Mouse (Mus musculus): ENCODE measurements around the gene Bsg. TPM values are rescaled to one million over a fixed set of nuclear protein-coding genes. Genes with fewer than 3 reads are reported as not detected.

Bsg gene
- total and polyA plus RNA-seq, 2 experiments = 523 to 652 TPM

GRCm38 (mm10) chr10:79707162-79707561, 2.9 kb downstream of the Bsg start:
- Histone ChIP-seq H3K4me3 (ENCODE audit: insufficient read depth, low read depth, low read length) (no peak overlapping the region), H3K27ac (replicated peaks; ENCODE audit: insufficient read depth, low read depth, low read length) (peak overlapping the region; percentile 13), H3K4me1 (ENCODE audit: control insufficient read depth, insufficient read depth, low read length) (peaks cover 26% of the 10 kb centered on the region), H3K36me3 (ENCODE audit: control insufficient read depth, insufficient read depth, low read length) (peaks cover 3% of the 10 kb centered on the region; the same call in 1 of the 2 replicates), H3K9ac (ENCODE audit: low read depth, low read length) (peak overlapping the region; percentile 31; the same call in 1 of the 2 replicates), H3K27me3 (ENCODE audit: control insufficient read depth, insufficient read depth, low read length) (no peaks in the 10 kb centered on the region), H3K79me2 (ENCODE audit: control insufficient read depth, insufficient read depth, low read length) (peaks cover 31% of the 10 kb centered on the region)
- 32% methylated on average over 1 of the region's 1 CpGs for whole genome bisulfite sequencing
- peak; percentile 30 for DNase-seq (ENCODE audit: extremely low read depth, low read depth, low spot score)
- TF ChIP-seq POLR2A (IDR thresholded peaks at IDR 0.05; ENCODE audit: extremely low read depth, insufficient read depth, low read length) (no peak), CTCF (IDR thresholded peaks at IDR 0.05; ENCODE audit: low read depth, low read length) (no peak)

GRCm38 (mm10) chr10:79707759-79708158, 3.5 kb downstream of the Bsg start:
- no peak overlapping the region for H3K27ac ChIP-seq (replicated peaks; ENCODE audit: insufficient read depth, low read depth, low read length)

GRCm38 (mm10) chr10:79708668-79709067, 4.4 kb downstream of the Bsg start:
- peaks cover 26% of the 10 kb centered on the region for H3K4me1 ChIP-seq (ENCODE audit: control insufficient read depth, insufficient read depth, low read length)
- WGBS = 88% methylated on average over 21 of the region's 21 CpGs
- no peak for DNase-seq (ENCODE audit: extremely low read depth, low read depth, low spot score)
- H3K27ac ChIP-seq (replicated peaks; ENCODE audit: insufficient read depth, low read depth, low read length) = no peak overlapping the region
- H3K36me3 ChIP-seq (ENCODE audit: control insufficient read depth, insufficient read depth, low read length) = peaks cover 3% of the 10 kb centered on the region; the same call in 1 of the 2 replicates
- H3K27me3 ChIP-seq (ENCODE audit: control insufficient read depth, insufficient read depth, low read length) = no peaks in the 10 kb centered on the region
- H3K9ac ChIP-seq (ENCODE audit: low read depth, low read length) = no peak overlapping the region
- no peak overlapping the region for H3K4me3 ChIP-seq (ENCODE audit: insufficient read depth, low read depth, low read length)
- TF ChIP-seq POLR2A (IDR thresholded peaks at IDR 0.05; ENCODE audit: extremely low read depth, insufficient read depth, low read length) = no peak
- TF ChIP-seq CTCF (IDR thresholded peaks at IDR 0.05; ENCODE audit: low read depth, low read length) = no peak
- peaks cover 31% of the 10 kb centered on the region for H3K79me2 ChIP-seq (ENCODE audit: control insufficient read depth, insufficient read depth, low read length)

More at GRCm38 (mm10) chr10:79707759-79708158, 3.5 kb downstream of the Bsg start:
- DNase-seq (ENCODE audit: extremely low read depth, low read depth, low spot score) = no peak
- Histone ChIP-seq H3K4me1 (ENCODE audit: control insufficient read depth, insufficient read depth, low read length) (peaks cover 26% of the 10 kb centered on the region), H3K4me3 (ENCODE audit: insufficient read depth, low read depth, low read length) (no peak overlapping the region), H3K36me3 (ENCODE audit: control insufficient read depth, insufficient read depth, low read length) (peaks cover 3% of the 10 kb centered on the region; the same call in 1 of the 2 replicates), H3K79me2 (ENCODE audit: control insufficient read depth, insufficient read depth, low read length) (peaks cover 31% of the 10 kb centered on the region), H3K9ac (ENCODE audit: low read depth, low read length) (no peak overlapping the region), H3K27me3 (ENCODE audit: control insufficient read depth, insufficient read depth, low read length) (no peaks in the 10 kb centered on the region)
- TF ChIP-seq POLR2A (IDR thresholded peaks at IDR 0.05; ENCODE audit: extremely low read depth, insufficient read depth, low read length) (no peak), CTCF (IDR thresholded peaks at IDR 0.05; ENCODE audit: low read depth, low read length) (no peak)
- whole genome bisulfite sequencing = 36% methylated on average over 4 of the region's 4 CpGs

GRCm38 (mm10) chr10:79709307-79709706, 5.0 kb downstream of the Bsg start:
- TF ChIP-seq POLR2A (IDR thresholded peaks at IDR 0.05; ENCODE audit: extremely low read depth, insufficient read depth, low read length) (no peak), CTCF (IDR thresholded peaks at IDR 0.05; ENCODE audit: low read depth, low read length) (no peak)
- 81% methylated on average over 7 of the region's 7 CpGs for WGBS
- H3K4me1 ChIP-seq (ENCODE audit: control insufficient read depth, insufficient read depth, low read length) = peaks cover 26% of the 10 kb centered on the region
- no peak overlapping the region for H3K27ac ChIP-seq (replicated peaks; ENCODE audit: insufficient read depth, low read depth, low read length)
- peaks cover 3% of the 10 kb centered on the region; the same call in 1 of the 2 replicates for H3K36me3 ChIP-seq (ENCODE audit: control insufficient read depth, insufficient read depth, low read length)
- H3K79me2 ChIP-seq (ENCODE audit: control insufficient read depth, insufficient read depth, low read length) = peaks cover 31% of the 10 kb centered on the region
- no peak for DNase-seq (ENCODE audit: extremely low read depth, low read depth, low spot score)
- H3K9ac ChIP-seq (ENCODE audit: low read depth, low read length) = no peak overlapping the region
- no peaks in the 10 kb centered on the region for H3K27me3 ChIP-seq (ENCODE audit: control insufficient read depth, insufficient read depth, low read length)
- no peak overlapping the region for H3K4me3 ChIP-seq (ENCODE audit: insufficient read depth, low read depth, low read length)

- Histone ChIP-seq H3K4me1 (ENCODE audit: control insufficient read depth, insufficient read depth, low read length) (peaks cover 6% of the 10 kb centered on the region), H3K9ac (ENCODE audit: low read depth, low read length) (no peak overlapping the region), H3K36me3 (ENCODE audit: control insufficient read depth, insufficient read depth, low read length) (peaks cover 3% of the 10 kb centered on the region; the same call in 1 of the 2 replicates), H3K27ac (replicated peaks; ENCODE audit: insufficient read depth, low read depth, low read length) (no peak overlapping the region), H3K4me3 (ENCODE audit: insufficient read depth, low read depth, low read length) (no peak overlapping the region), H3K27me3 (ENCODE audit: control insufficient read depth, insufficient read depth, low read length) (peaks cover 6% of the 10 kb centered on the region), H3K79me2 (ENCODE audit: control insufficient read depth, insufficient read depth, low read length) (peaks cover 14% of the 10 kb centered on the region)
- peak; percentile 45 for DNase-seq (ENCODE audit: extremely low read depth, low read depth, low spot score)
- 86% methylated on average over 1 of the region's 1 CpGs for WGBS
- TF ChIP-seq POLR2A (IDR thresholded peaks at IDR 0.05; ENCODE audit: extremely low read depth, insufficient read depth, low read length) (no peak), CTCF (IDR thresholded peaks at IDR 0.05; ENCODE audit: low read depth, low read length) (peak; percentile 37; the same call in 1 of the 2 replicates)
Measured at GRCm38 (mm10) chr10:79712029-79712428, 7.7 kb downstream of the Bsg start.

GRCm38 (mm10) chr10:79712499-79713126, 8.3 kb downstream of the Bsg start:
- 12% methylated on average over 6 of the region's 6 CpGs for WGBS
- H3K9ac ChIP-seq (ENCODE audit: low read depth, low read length) = no peak overlapping the region
- no peak overlapping the region for H3K27ac ChIP-seq (replicated peaks; ENCODE audit: insufficient read depth, low read depth, low read length)

More at GRCm38 (mm10) chr10:79712499-79713126, 8.3 kb downstream of the Bsg start:
- DNase-seq (ENCODE audit: extremely low read depth, low read depth, low spot score) = peak; percentile 52
- H3K4me3 ChIP-seq (ENCODE audit: insufficient read depth, low read depth, low read length) = no peak overlapping the region
- peaks cover 10% of the 10 kb centered on the region for H3K27me3 ChIP-seq (ENCODE audit: control insufficient read depth, insufficient read depth, low read length)
- H3K36me3 ChIP-seq (ENCODE audit: control insufficient read depth, insufficient read depth, low read length) = peaks cover 3% of the 10 kb centered on the region; the same call in 1 of the 2 replicates
- H3K79me2 ChIP-seq (ENCODE audit: control insufficient read depth, insufficient read depth, low read length) = peaks cover 9% of the 10 kb centered on the region
- no peaks in the 10 kb centered on the region for H3K4me1 ChIP-seq (ENCODE audit: control insufficient read depth, insufficient read depth, low read length)
- TF ChIP-seq POLR2A (IDR thresholded peaks at IDR 0.05; ENCODE audit: extremely low read depth, insufficient read depth, low read length) (no peak), CTCF (IDR thresholded peaks at IDR 0.05; ENCODE audit: low read depth, low read length) (peak; percentile 88)

All from liver, adult 2 months (tissue).